Mouse (Mus musculus): ENCODE measurements around the gene Tyw1. TPM values are rescaled to one million over a fixed set of nuclear protein-coding genes. Genes with fewer than 3 reads are reported as not detected.
"Not testable (repeated sequence)": the region's sequence is repeated elsewhere in the genome, so short reads cannot be mapped to it uniquely, and the experiment has no call there.

Gene Tyw1
- polyA plus RNA-seq, 1 experiment from 2014 or later, result 32.5 TPM

DNA sequence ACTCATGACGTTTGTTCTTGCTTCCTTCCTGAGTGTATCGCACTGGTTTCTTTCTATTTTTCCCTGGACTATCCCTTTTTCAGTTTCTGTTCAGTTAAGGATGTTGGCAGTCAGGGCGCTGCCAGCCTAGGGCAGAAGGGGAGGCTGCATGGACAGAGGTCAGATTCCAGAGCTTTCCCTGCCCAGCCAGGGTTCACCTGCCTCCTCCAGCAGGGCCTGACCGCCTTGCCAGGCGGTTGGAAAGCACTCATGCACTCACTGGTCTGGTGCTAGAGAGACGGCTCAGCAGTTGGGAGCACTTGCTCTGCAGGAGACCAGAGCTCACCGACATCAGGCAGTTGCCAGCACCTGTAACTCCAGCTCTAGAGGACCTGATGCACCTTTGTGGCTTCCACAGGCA, 16.2 kb upstream of the Tyw1 start:
- 87% methylated on average over 7 of the region's 7 CpGs for WGBS
- no peaks in the 10 kb centered on the region for H3K4me1 ChIP-seq
- H3K9me3 ChIP-seq, result no peaks in the 10 kb centered on the region
- DNase-seq (ENCODE audit: extremely low spot score, low spot score), result no peak
- H3K4me3 ChIP-seq, result no peak overlapping the region
- H3K27me3 ChIP-seq (ENCODE audit: poor library complexity, severe bottlenecking), result no peaks in the 10 kb centered on the region
- peaks cover 100% of the 10 kb centered on the region for H3K36me3 ChIP-seq (replicated peaks)
- no peak overlapping the region for H3K27ac ChIP-seq

DNA sequence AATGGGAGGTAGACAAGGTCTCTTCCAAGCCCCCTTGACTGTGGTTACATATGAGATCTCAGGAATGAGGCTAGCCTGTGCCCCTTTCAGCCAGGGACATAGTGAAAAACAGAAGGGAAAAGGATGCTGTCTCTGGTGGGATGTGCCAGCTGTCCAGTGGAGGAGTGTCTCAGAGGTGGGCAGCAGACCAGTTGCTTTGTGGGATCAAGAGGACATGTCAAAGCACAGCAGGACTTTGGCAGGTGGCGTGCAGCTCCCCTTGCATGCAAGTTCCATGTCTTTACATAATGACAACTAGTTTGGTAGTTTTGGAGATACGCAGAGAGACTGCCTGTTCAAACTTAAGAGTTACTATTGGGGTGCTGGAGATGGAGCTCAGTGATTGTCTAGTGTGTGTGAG, 15.6 kb upstream of the Tyw1 start:
- Histone ChIP-seq H3K36me3 (replicated peaks) (peaks cover 100% of the 10 kb centered on the region), H3K27me3 (ENCODE audit: poor library complexity, severe bottlenecking) (no peaks in the 10 kb centered on the region), H3K4me3 (no peak overlapping the region), H3K27ac (no peak overlapping the region), H3K4me1 (no peaks in the 10 kb centered on the region), H3K9me3 (no peaks in the 10 kb centered on the region)
- WGBS, result 96% methylated on average over 2 of the region's 2 CpGs
- no peak for DNase-seq (ENCODE audit: extremely low spot score, low spot score)

DNA sequence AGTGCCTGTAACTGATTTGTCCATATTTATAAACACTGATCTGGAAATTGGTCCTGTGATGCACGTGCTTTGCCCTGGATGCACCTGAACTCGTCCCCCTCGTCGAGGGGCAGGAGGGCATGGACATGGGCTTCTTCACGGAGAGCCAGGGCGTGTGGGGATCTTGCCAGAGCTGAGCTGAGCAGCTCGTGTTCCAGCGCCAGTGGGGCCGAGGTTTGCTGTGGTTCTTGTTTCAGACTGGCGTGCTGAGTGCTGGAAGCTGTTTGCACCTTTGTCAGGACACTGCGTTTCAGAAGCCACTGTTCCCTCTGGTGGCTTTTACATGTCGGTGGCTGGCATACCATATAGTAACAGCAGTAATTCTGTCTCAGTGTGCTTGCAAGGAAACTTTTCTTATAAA, 14.0 kb upstream of the Tyw1 start:
- no peak for DNase-seq (ENCODE audit: extremely low spot score, low spot score)
- Histone ChIP-seq H3K4me1 (no peaks in the 10 kb centered on the region), H3K36me3 (replicated peaks) (peaks cover 100% of the 10 kb centered on the region), H3K4me3 (no peak overlapping the region), H3K27ac (no peak overlapping the region), H3K27me3 (ENCODE audit: poor library complexity, severe bottlenecking) (no peaks in the 10 kb centered on the region), H3K9me3 (no peaks in the 10 kb centered on the region)
- WGBS, result 94% methylated on average over 12 of the region's 12 CpGs

DNA sequence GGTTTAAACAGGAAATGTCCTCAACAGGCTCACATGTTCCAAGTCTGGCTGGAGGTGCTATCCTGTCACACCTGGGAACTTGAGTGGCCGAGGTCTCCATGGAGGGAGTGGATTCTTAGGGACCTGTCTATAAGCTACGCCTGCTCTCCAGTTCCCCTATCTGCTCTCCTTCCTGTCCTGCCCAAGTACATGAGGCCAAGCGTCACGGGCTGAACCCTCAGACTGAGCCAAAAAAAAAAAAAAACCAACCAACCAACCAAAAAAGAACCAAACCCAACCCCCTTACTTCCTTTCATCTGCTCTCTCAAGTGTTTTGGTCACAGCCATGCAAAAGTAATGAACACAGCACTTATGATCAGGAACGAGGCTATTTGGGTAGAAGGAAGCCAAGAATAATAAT, 7.6 kb upstream of the Tyw1 start:
- no peak for DNase-seq (ENCODE audit: extremely low spot score, low spot score)
- no peaks in the 10 kb centered on the region for H3K9me3 ChIP-seq
- H3K4me3 ChIP-seq, result no peak overlapping the region
- no peaks in the 10 kb centered on the region for H3K27me3 ChIP-seq (ENCODE audit: poor library complexity, severe bottlenecking)
- WGBS, result 91% methylated on average over 5 of the region's 5 CpGs
- no peak overlapping the region for H3K27ac ChIP-seq
- H3K4me1 ChIP-seq, result no peaks in the 10 kb centered on the region
- H3K36me3 ChIP-seq (replicated peaks), result peaks cover 100% of the 10 kb centered on the region

DNA sequence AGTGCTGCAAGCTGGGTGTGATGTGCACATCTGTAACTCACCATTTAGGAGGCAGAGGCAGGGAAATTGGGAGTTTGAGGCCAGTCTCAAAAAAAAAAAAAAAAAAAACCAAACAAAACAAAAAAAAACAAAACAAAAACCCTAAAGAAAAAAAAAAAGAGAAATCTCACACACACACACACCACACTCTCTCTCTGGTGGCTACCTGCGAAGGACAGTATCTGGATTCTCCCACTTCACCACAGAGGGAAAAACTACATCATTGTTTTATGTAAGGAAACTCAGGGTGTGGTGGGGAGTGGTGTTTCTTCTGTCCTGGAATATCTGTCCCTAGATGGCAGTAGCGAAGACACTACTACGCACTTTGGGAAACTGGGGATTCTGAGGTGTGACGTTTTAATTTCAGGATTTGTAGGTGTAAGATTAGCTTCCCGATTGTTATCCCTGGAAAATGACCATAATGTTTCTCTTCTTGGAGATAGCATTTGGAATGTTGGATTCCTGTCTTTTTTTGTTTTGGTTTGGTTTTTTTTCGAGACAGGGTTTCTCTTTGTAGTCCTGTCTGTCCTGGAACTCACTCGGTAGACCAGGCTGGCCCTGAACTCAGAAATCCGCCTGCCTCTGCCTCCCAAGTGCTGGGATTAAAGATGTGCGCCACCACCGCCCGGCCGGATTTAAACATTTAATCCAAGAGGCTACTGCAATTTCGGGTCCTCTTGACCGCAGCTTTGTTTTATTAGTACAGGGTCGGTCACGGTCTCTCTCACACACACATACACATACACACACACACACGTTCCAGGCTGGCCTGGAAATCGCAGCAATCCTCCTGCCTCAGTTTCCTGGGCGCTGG, 1.0 kb upstream of the Tyw1 start:
- Histone ChIP-seq H3K4me1 (peaks cover 27% of the 10 kb centered on the region), H3K4me3 (peak overlapping the region; percentile 80), H3K9me3 (no peaks in the 10 kb centered on the region), H3K27ac (peak overlapping the region; percentile 91), H3K36me3 (replicated peaks) (peaks cover 53% of the 10 kb centered on the region), H3K27me3 (ENCODE audit: poor library complexity, severe bottlenecking) (no peaks in the 10 kb centered on the region)
- WGBS, result 26% methylated on average over 19 of the region's 19 CpGs
- DNase-seq (ENCODE audit: extremely low spot score, low spot score), result no peak

DNA sequence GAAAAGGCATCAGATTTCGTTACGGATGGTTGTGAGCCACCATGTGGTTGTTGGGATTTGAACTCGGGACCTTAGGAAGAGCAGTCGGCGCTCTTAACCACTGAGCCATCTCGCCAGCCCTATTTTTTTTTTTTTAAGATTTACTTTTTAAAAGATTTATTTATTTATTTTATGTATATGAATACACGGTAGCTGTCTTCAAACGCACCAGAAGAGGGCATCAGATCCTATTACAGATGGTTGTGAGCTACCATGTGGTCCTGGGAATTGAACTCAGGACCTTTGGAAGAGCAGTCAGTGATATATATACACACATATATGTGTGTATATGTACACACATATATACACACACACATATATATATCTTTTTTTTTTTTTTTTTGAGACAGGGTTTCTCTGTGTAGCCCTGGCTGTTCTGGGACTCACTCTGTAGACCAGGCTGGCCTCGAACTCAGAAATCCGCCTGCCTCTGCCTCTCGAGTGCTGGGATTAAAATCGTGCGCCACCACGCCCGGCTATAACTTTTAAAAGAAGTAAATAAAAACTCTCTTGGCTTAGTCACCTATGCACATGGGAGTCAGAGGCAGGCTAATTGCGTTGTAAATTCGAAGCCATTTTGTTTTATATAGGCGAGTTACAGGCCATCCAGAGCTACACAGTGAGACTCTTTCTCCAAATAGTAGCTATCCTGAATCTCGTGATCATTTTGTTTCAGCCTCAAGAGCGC, 543 bp downstream of the Tyw1 start:
- H3K27ac ChIP-seq, result peak overlapping the region; percentile 89
- peak; percentile 21 for DNase-seq (ENCODE audit: extremely low spot score, low spot score)
- not testable (repeated sequence) for H3K27me3 ChIP-seq (ENCODE audit: poor library complexity, severe bottlenecking); H3K9me3 ChIP-seq
- WGBS, result 36% methylated on average over 20 of the region's 20 CpGs
- peaks cover 46% of the 10 kb centered on the region for H3K36me3 ChIP-seq (replicated peaks)
- peak overlapping the region; percentile 80 for H3K4me3 ChIP-seq
- H3K4me1 ChIP-seq, result peaks cover 27% of the 10 kb centered on the region

DNA sequence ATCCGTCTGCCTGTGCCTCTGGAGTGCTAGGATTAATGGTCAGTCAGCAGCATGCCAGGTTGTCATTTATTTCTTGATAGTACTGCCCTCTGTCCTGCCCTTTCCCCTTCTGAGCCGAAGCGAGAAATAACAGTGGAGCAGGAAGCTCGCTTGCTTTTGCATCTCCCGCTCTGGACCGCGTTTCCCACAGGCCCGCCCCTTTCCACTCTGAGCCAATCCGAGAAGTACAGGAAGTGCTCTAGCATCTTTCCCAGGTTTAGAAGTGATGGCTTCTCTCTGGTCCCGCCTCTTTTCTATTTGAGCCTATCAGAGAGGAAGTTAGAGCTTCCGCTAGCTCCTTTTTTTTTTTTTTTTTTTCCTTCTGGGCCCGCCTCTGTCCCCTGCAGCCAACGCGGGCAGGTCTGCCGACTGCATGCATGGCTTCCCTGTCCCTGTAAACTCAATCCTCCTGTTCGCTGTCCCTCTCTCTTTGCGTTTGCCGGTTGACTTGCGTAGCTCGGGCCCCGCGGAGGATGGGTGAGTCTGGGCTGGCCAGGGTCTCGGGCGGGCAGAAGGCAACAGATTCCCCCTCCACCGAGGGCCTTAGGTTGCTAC, 1.4 kb downstream of the Tyw1 start:
- Histone ChIP-seq H3K27me3 (ENCODE audit: poor library complexity, severe bottlenecking) (no peaks in the 10 kb centered on the region), H3K4me1 (peaks cover 27% of the 10 kb centered on the region), H3K9me3 (no peaks in the 10 kb centered on the region), H3K36me3 (replicated peaks) (peaks cover 40% of the 10 kb centered on the region), H3K27ac (peak overlapping the region; percentile 89), H3K4me3 (peak overlapping the region; percentile 80)
- DNase-seq (ENCODE audit: extremely low spot score, low spot score), result peak; percentile 91
- under 1% methylated on average over 25 of the region's 25 CpGs for WGBS

DNA sequence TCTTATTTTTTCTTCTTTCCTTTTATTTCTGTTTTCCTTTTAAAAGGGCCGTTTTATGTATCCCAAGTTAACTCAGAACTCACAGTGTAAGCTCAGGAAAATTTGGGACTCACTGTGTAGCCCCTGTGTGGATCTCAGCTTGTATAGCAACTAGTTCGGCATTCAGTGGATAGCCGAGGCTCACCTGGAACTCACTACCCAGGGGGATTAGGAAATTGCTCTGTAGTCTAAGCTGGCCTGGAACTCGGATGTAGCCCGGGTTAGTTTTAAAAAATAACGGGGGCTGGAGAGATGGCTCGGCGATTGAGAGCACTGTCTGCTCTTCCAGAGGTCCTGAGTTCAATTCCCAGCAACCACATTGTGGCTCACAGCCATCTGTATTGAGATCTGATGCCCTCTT, 1.9 kb downstream of the Tyw1 start:
- 9% methylated on average over 8 of the region's 8 CpGs for WGBS
- H3K4me3 ChIP-seq, result peak overlapping the region; percentile 80
- peak overlapping the region; percentile 89 for H3K27ac ChIP-seq
- H3K36me3 ChIP-seq (replicated peaks), result peaks cover 38% of the 10 kb centered on the region
- no peaks in the 10 kb centered on the region for H3K27me3 ChIP-seq (ENCODE audit: poor library complexity, severe bottlenecking)
- no peaks in the 10 kb centered on the region for H3K9me3 ChIP-seq
- DNase-seq (ENCODE audit: extremely low spot score, low spot score), result no peak
- peaks cover 27% of the 10 kb centered on the region for H3K4me1 ChIP-seq

DNA sequence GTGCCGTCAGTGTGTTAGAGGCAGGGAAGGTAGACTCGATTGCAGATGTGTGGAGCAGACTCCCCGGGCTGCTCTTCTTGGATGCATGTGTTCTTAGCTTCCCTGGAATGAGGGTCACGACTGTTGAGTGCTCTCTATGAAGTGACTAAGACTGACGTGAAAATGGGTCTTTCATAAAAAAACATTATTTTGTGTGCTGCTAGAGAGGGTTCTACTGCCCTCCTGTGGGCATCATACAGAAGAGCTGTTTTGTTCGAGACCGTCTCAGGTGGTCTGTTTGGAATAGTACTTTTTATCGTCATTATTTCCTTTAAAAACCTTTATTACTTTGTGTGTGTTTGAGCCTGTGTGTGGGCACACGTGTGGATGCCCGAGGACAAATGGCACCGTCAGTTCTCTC, 8.0 kb downstream of the Tyw1 start:
- Histone ChIP-seq H3K9me3 (no peaks in the 10 kb centered on the region; the same call in 1 of the 2 replicates), H3K4me1 (no peaks in the 10 kb centered on the region), H3K4me3 (no peak overlapping the region), H3K27me3 (ENCODE audit: poor library complexity, severe bottlenecking) (no peaks in the 10 kb centered on the region), H3K36me3 (replicated peaks) (peaks cover 83% of the 10 kb centered on the region), H3K27ac (no peak overlapping the region)
- WGBS, result 88% methylated on average over 11 of the region's 11 CpGs
- DNase-seq (ENCODE audit: extremely low spot score, low spot score), result no peak

DNA sequence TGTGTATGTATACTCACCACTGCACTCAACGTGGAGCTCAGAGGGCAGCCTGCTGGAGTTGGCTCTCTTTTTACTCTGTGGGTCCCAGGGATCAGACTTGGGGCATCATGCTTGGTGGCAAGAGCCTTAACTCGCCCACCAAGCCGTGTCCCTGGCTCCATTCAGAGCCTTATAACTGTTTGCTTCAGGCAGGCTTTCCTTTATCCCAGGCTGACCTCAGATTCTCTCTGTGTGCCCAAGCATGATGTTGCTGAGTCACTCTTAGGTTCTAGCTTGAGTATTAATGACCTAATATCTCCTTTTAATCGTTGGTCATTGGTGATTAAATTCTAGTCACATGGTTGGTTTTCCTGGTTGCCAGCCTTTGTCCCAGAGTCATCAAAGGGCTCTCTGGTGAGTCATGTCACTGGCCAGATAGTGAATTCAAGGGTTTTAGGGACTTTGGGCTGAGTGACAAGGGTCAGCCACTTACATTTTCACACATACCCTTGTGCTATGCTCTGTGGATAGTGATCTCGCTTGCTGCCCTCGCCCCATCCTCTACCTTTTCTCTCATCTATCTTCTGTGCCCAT, 9.1 kb downstream of the Tyw1 start:
- Histone ChIP-seq H3K4me1 (no peaks in the 10 kb centered on the region), H3K9me3 (no peaks in the 10 kb centered on the region; the same call in 1 of the 2 replicates), H3K36me3 (replicated peaks) (peaks cover 85% of the 10 kb centered on the region), H3K4me3 (no peak overlapping the region), H3K27me3 (ENCODE audit: poor library complexity, severe bottlenecking) (no peaks in the 10 kb centered on the region), H3K27ac (no peak overlapping the region)
- 93% methylated on average over 6 of the region's 6 CpGs for WGBS
- no peak for DNase-seq (ENCODE audit: extremely low spot score, low spot score)

DNA sequence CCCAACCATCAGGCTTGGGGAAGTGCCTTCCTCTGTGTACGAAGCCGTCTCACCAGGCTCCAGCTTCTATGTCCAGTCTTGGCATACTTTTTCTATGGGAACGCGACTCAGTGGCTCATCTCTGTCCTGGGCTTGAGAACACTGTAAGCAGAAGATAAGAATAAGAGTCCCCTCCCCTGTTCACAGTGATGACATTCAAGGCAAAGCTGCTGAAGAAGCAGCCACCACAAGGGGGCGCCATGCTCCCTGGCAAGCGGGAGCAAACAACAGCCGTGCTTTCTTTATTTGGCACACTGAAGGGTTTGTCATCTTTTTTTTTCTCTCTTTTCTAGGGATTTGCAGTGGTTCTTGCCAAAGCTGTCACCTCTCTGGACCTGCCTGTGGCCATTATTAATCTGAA, 11.2 kb downstream of the Tyw1 start:
- peaks cover 95% of the 10 kb centered on the region for H3K36me3 ChIP-seq (replicated peaks)
- 86% methylated on average over 7 of the region's 7 CpGs for WGBS
- H3K9me3 ChIP-seq, result no peaks in the 10 kb centered on the region; the same call in 1 of the 2 replicates
- no peak overlapping the region for H3K27ac ChIP-seq
- no peaks in the 10 kb centered on the region for H3K4me1 ChIP-seq
- H3K27me3 ChIP-seq (ENCODE audit: poor library complexity, severe bottlenecking), result no peaks in the 10 kb centered on the region
- no peak overlapping the region for H3K4me3 ChIP-seq
- DNase-seq (ENCODE audit: extremely low spot score, low spot score), result no peak

DNA sequence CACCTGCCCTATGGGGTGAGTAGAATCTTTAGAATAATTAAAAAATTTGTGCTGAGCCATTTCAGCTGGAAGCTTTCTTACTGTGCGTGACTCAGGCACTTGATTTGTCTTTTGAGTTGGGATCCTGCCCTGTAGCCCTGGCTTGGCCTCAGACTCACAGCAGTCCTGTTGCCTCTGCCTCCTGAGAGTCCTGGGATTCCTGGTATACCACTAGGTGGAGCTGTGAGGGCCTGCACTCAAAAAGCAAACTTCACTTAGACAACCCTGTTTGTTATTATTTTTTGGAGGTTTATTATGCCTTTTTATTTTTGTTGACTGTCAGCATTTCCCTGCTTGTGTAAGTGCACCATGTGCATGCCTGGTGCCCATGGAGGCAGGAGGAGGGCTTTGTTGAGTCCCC, 11.9 kb downstream of the Tyw1 start:
- 91% methylated on average over 1 of the region's 1 CpGs for WGBS
- Histone ChIP-seq H3K27ac (no peak overlapping the region), H3K27me3 (ENCODE audit: poor library complexity, severe bottlenecking) (no peaks in the 10 kb centered on the region), H3K4me1 (no peaks in the 10 kb centered on the region), H3K4me3 (no peak overlapping the region), H3K9me3 (no peaks in the 10 kb centered on the region; the same call in 1 of the 2 replicates), H3K36me3 (replicated peaks) (peaks cover 98% of the 10 kb centered on the region)
- DNase-seq (ENCODE audit: extremely low spot score, low spot score), result no peak
